Mouse (Mus musculus) left cerebral cortex, adult 8-10 months (tissue): ENCODE measurements around the gene Myb. TPM values are rescaled to one million over a fixed set of nuclear protein-coding genes. Genes with fewer than 3 reads are reported as not detected.

Source experiments
- DNase-seq, 2 experiments: peaks; one replicate each; pipeline ENCODE4 v3.0.0; 2022; ENCODE audit warnings: low spot score in 2 of 2
- total RNA-seq, 4 experiments: library from RNA; stranded (reverse); gene quantifications; 2 replicates each; pipeline ENCODE4 v1.2.4; 2022

Myb gene
- total RNA-seq, 4 experiments from 2014 or later, result 0.22 to 0.50 (median 0.31) TPM

GRCm38 (mm10) chr10:21085044-21085443 lies 75.7 kb downstream of the Myb start:
- DNase-seq, result no peak

DNA sequence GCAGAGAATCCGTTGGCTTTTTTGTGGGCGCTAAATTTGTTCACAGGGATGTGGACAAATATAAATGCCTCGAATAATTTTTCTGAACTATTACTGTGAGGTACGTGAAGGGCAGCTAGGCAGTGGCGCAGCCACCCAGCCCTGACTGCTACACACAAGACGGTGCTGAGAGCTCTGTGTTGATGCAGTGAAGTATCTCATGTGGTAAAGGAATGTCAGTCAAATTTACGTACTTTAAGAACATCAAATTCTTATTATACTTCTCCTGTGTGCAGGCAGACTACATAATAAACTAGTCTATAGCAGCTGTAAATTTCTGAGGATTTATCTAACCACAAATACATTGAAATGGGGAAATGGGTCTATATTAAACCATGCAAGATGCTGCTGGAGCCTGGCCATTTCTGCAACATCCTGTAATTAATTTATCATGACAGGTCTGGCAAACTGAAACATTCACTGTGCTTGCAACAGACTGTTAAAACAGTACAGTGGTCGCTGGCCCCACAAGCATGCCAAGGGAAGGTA lies 77.3 kb downstream of the Myb start:
- no peak for DNase-seq

DNA sequence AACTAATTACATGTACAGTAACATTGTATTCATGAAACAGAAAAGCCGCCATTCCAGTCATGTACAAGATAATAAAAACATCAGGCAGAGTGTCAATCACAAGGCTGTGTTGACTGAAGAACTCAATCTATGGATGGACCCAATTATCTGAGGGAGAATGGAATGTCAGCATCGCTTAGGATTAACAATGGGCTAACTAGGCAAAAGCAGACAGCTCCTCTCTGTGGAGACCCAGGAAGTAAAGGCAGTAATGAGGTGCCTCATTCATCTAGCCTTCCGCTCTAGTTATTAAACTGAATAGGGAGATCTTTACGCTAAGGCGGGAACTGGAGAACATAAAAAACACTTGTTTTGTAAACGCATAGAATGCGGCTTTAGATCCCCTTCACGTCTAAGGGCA lies 78.3 kb downstream of the Myb start:
- no peak for DNase-seq

DNA sequence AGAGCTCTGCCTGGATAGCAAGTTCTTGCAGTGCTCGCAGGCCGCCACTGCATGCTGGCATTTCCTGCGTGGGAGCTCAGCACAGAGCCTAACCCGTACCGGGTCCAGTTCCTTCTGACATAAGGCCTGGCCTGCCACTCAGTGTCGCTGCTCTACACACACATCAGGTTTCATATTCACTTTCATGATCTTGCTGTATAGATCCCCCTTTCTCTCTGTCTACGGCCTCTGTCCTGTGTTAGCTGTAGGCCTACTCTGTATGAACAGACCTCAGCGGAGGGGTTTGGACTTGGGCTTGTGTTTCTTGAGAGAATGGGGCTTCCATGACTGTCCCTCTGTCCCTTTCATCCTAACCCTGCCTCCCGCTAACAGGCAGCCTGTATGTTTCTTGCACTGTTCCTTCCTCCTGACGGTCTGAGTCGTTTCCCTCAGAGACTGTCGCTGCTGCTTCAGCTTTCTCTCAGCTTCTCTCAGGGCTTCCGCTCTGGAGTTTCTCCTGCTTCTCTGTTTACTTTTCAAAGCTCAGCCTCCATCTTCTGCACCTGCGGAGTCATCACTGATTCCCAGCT lies 83.5 kb downstream of the Myb start:
- no peak for DNase-seq

- DNase-seq, result no peak
Measured at GRCm38 (mm10) chr10:21076731-21077130, 84.1 kb downstream of the Myb start.

DNA sequence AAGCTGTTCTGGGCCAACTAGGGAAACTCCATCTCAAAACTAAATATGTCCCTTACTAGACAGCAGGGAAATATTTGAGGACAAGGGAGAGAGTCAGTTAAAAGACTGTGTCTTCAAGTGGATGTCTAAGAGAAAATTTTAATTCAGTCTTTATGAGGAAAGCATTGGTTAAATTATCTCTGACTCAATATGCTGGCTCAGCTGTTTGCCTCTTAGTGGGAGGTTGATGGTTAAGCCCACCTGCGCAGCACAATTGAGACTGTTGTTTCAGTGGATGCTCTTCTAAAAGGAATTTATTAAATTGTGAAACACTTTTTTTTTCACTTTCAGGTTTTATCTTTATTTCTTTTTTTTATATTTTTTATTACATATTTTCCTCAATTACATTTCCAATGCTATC lies 84.6 kb downstream of the Myb start:
- no peak for DNase-seq

Other genes starting within 250 kb of the Myb start
- 100 to 1,000 TPM; 172 to 216 (median 198) TPM for gene Ahi1, start 208.4 kb downstream of the Myb start, total RNA-seq
- gene Hbs1l, start 135.0 kb upstream of the Myb start, total RNA-seq, result 10 to 100 TPM; 57.9 to 61.9 (median 59.0) TPM
- under 1 TPM in 3 of 4 experiments, not detected in 1; 0.14 to 0.30 (median 0.23) TPM for gene Aldh8a1, start 216.3 kb upstream of the Myb start, total RNA-seq